In the genomic region with DNA sequence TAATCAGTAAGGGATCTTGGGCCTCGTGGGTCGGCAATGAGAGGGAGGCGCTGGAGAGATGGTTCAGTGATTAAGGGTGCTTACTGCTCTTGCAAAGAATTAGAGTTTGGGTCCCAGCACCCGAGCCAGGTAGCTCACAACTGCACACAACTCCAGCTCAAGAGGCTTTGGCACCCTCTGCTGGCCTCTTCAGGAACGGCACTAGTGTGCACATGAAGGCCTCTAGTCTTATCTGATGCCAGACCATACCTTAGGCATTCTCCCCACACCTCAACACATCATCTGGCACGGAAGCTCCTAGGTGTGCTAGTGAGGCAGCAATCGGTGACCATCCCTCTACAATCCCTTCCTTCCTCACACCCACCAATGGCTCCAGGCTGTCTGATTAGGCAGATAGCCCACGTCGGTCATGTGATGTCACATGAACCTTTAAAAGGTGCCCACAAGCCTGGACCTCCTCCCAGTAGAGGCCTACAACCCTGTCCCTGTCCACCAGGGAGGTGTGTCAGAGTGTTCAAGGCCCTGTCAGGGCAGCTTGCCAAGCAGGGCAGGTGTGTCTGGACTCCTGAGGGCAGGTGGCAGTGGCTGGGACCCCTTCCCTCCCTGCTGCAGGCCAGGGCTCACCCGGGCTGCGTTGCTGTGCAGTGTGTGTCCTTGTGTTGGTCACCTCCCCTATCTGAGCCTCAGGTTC, we compare ENCODE assay signal across 15 mouse cellular contexts. TPM values are rescaled to one million over a fixed set of nuclear protein-coding genes. Genes with fewer than 3 reads are reported as not detected.
DNase-seq lines count a peak whose midpoint lies in the region; ATAC-seq and TF ChIP-seq lines count a peak whose summit lies in the region.
"Had no signal": no experiment of that assay in that cellular context is flagged by ENCODE, and none has a peak within 500 bp of the region (broad histone marks: within the 10 kb centered on the region; RNA-seq: fewer than 3 reads in every experiment).

No protein-coding gene starts in this region.

- intact Hi-C loops in left cerebral cortex, adult 2 months (cut with DNase I), result no loop called here
- intact Hi-C loops in heart, postnatal 25 days (cut with DNase I), result loop anchor here (10.0 kb wide), 1 partner anchor 135 kb away; no protein-coding TSS in a partner anchor

- DNase-seq in left cerebral cortex, adult 2 months (ENCODE audit: extremely low spot score in 1 of 2, low spot score in 2 of 2), result no peak
- DNase-seq in left cerebral cortex, adult 11 months (ENCODE audit: low spot score), result no peak
- DNase-seq in CH12.LX (ENCODE audit: extremely low read depth), result no peak
- DNase-seq in heart, postnatal 25 days (ENCODE audit: low spot score), result no peak
- no peak for DNase-seq in right cerebral cortex, adult 18-20 months
- DNase-seq in layer of hippocampus, postnatal 25 days (ENCODE audit: extremely low spot score in 1 of 2, low spot score in 1 of 2), result no peak
- DNase-seq: retina, postnatal 1 day had no signal

- H3K27me3 ChIP-seq in CH12.LX (replicated peaks), result peaks cover 8% of the 10 kb centered on the region

- dilution Hi-C loops in CH12.LX (cut with MboI; ENCODE audit: extremely low pct_ligation_motif_present, extremely low pct_unique_long_range_greater_than_20kb, low sequenced_read_pairs), result no loop called here

- TF ChIP-seq EP300 in CH12.LX (IDR thresholded peaks at IDR 0.05; ENCODE audit: low read length), result no peak

- peak; percentile 49 for TF ChIP-seq CTCF in left cerebral cortex, adult 2 months (IDR thresholded peaks at IDR 0.05)
- TF ChIP-seq CTCF in CH12.LX (conservative IDR thresholded peaks at IDR 0.05 in 1 of 2, IDR thresholded peaks at IDR 0.05 in 1 of 2; ENCODE audit: low read depth in 2 of 2, low read length in 2 of 2), result peak; percentile 49 to 56; a peak in 3 of 4 replicates
- peak; percentile 59; the same call in 1 of the 2 replicates for TF ChIP-seq CTCF in bone marrow, adult 2 months (IDR thresholded peaks at IDR 0.05; ENCODE audit: control insufficient read depth, insufficient read depth, low read length)

- in situ Hi-C loops in CH12.LX (cut with MboI; ENCODE audit: low pct_ligation_motif_present, low pct_unique_long_range_greater_than_20kb, low sequenced_read_pairs), result no loop called here

- no peak for TF ChIP-seq POLR2A in CH12.LX (IDR thresholded peaks at IDR 0.05; ENCODE audit: low read depth, low read length)
- TF ChIP-seq POLR2A in bone marrow, adult 2 months (IDR thresholded peaks at IDR 0.05; ENCODE audit: borderline replicate concordance, control insufficient read depth, low read depth, low read length), result no peak

- 85% methylated on average over 11 of the region's 11 CpGs for WGBS in bone marrow, adult 2 months

- peak; percentile 52 for TF ChIP-seq RAD21 in CH12.LX (IDR thresholded peaks at IDR 0.05; ENCODE audit: low read depth, low read length)

- no peaks in the 10 kb centered on the region for H3K36me3 ChIP-seq in CH12.LX (replicated peaks in 1 of 2; ENCODE audit: control insufficient read depth in 1 of 2, insufficient read depth in 1 of 2, low read length in 1 of 2)
- H3K36me3 ChIP-seq: heart, embryonic 12.5 days had no signal

- ATAC-seq in megakaryocyte progenitor cell, adult 5-6 weeks (replicated peaks; ENCODE audit: poor library complexity), result peak; percentile 34
- ATAC-seq: forebrain, embryonic 16.5 days; hindbrain, embryonic 16.5 days had no signal

- H3K79me2 ChIP-seq in CH12.LX (replicated peaks; ENCODE audit: control insufficient read depth, extremely low read depth, insufficient read depth, poor library complexity, severe bottlenecking), result no peaks in the 10 kb centered on the region

- H3K9ac ChIP-seq in CH12.LX (ENCODE audit: insufficient read depth, low read depth), result no peak overlapping the region
- H3K9ac ChIP-seq: heart, embryonic 12.5 days had no signal

- no peak overlapping the region for H3K4me2 ChIP-seq in CH12.LX (ENCODE audit: insufficient read depth, low read depth, poor library complexity, severe bottlenecking)
- H3K4me2 ChIP-seq: heart, embryonic 12.5 days had no signal

- peaks cover 6% of the 10 kb centered on the region for H3K9me3 ChIP-seq in CH12.LX (replicated peaks; ENCODE audit: low read length)
- H3K9me3 ChIP-seq: heart, embryonic 12.5 days had no signal

- no peak overlapping the region for H3K4me3 ChIP-seq in left cerebral cortex, adult 2 months
- no peak overlapping the region for H3K4me3 ChIP-seq in CH12.LX (replicated peaks in 1 of 3; ENCODE audit: low read depth in 2 of 3, low read length in 2 of 3, poor library complexity in 1 of 3)
- no peak overlapping the region for H3K4me3 ChIP-seq in bone marrow, adult 2 months (replicated peaks; ENCODE audit: control insufficient read depth, low read depth, low read length)
- H3K4me3 ChIP-seq: heart, embryonic 12.5 days; myocyte had no signal

- H3K27ac ChIP-seq in left cerebral cortex, adult 2 months, result no peak overlapping the region
- H3K27ac ChIP-seq in CH12.LX (ENCODE audit: insufficient read depth, low read depth), result no peak overlapping the region
- no peak overlapping the region for H3K27ac ChIP-seq in bone marrow, adult 2 months (ENCODE audit: control insufficient read depth, insufficient read depth, low read depth, low read length, poor library complexity)

- peaks cover 1 to 48% of the 10 kb centered on the region in 2 experiments; a peak in 2 of 4 replicates for H3K4me1 ChIP-seq in CH12.LX (ENCODE audit: control insufficient read depth in 1 of 2, insufficient read depth in 2 of 2)
- H3K4me1 ChIP-seq in bone marrow, adult 2 months (ENCODE audit: control insufficient read depth, insufficient read depth, low read length), result no peaks in the 10 kb centered on the region

TF ChIP-seq in CH12.LX, 34 proteins besides CTCF, POLR2A, EP300 and RAD21:
- no peak for TF ChIP-seq ELF1 (IDR thresholded peaks at IDR 0.05; ENCODE audit: low read depth, low read length)
- no peak for TF ChIP-seq JUN (IDR thresholded peaks at IDR 0.05; ENCODE audit: insufficient read depth, low read depth, low read length)
- TF ChIP-seq SMC3 (IDR thresholded peaks at IDR 0.05; ENCODE audit: low read depth, low read length), result peak; percentile 49
- TF ChIP-seq GABPA (IDR thresholded peaks at IDR 0.05; ENCODE audit: insufficient replicate concordance, low read depth, low read length), result no peak

RNA-seq across cellular contexts. Expression of gene 2900026A02Rik, which starts 50.8 kb away (rescaled TPM):
- total RNA-seq in left cerebral cortex, adult 2 months (2021), result 10 to 100 TPM; 39.6 to 45.1 TPM
- total RNA-seq in CH12.LX (2012; rRNA removed), result 0.67 and 0.93 TPM in 2 replicates
- 0.76 and 0.85 TPM in 2 replicates for total RNA-seq in CH12.LX (2014; rRNA removed)
- polyA plus RNA-seq in CH12.LX (2012; ENCODE audit: insufficient read length, low read depth), result 3.6 and 4.6 TPM in 2 replicates
- polyA plus RNA-seq in bone marrow, adult 2 months (2011; ENCODE audit: insufficient read depth, insufficient read length, low replicate concordance, missing spikeins), result 1.5 and 4.1 TPM in 2 replicates
- 1.6 and 2.7 TPM in 2 replicates for total RNA-seq in megakaryocyte progenitor cell, adult 5-6 weeks (2015)
- total RNA-seq in megakaryocyte progenitor cell, adult 5-6 weeks (2017), result 1.3 and 2.0 TPM in 2 replicates
- 10 to 100 TPM; 21.3 to 26.1 TPM for total RNA-seq in heart, postnatal 25 days (2021)
- total RNA-seq in layer of hippocampus, postnatal 25 days (2021), result 10 to 100 TPM; 61.2 to 64.5 TPM

RNA-seq across cellular contexts. Expression of gene Tmem211, which starts 56.5 kb away (rescaled TPM):
- total RNA-seq in left cerebral cortex, adult 2 months (2021), result not detected
- total RNA-seq in CH12.LX (2012; rRNA removed), result not detected in 2 replicates
- total RNA-seq in CH12.LX (2014; rRNA removed), result not detected in 2 replicates
- polyA plus RNA-seq in CH12.LX (2012; ENCODE audit: insufficient read length, low read depth), result not detected in 2 replicates
- polyA plus RNA-seq in bone marrow, adult 2 months (2011; ENCODE audit: insufficient read depth, insufficient read length, low replicate concordance, missing spikeins), result not detected in 2 replicates
- not detected in 2 replicates for total RNA-seq in megakaryocyte progenitor cell, adult 5-6 weeks (2015)
- total RNA-seq in megakaryocyte progenitor cell, adult 5-6 weeks (2017), result not detected in 2 replicates
- total RNA-seq in heart, postnatal 25 days (2021), result not detected
- not detected for total RNA-seq in layer of hippocampus, postnatal 25 days (2021)
- total RNA-seq: left cerebral cortex, adult 18-20 months had no signal
- polyA plus RNA-seq: forebrain, embryonic 16.5 days; heart, embryonic 12.5 days; hindbrain, embryonic 16.5 days; liver, embryonic 16.5 days; myocyte had no signal

Comparison
In these comparisons a context has a peak if more than half of its experiments do, and no peak if none do; other contexts are left out.
1. RNA of gene 2900026A02Rik, which starts 50.8 kb away (total RNA-seq): 61.2 to 64.5 TPM in layer of hippocampus, postnatal 25 days, 39.6 to 45.1 TPM in left cerebral cortex, adult 2 months and 21.3 to 26.1 TPM in heart, postnatal 25 days; 1.3 to 2.7 TPM in megakaryocyte progenitor cell, adult 5-6 weeks and 0.67 to 0.93 TPM in CH12.LX; every median in the first group is over 4 times any median in the second.
2. Peak in every context shown above with its lines, with median percentiles within 50 percentile points of each other: CTCF ChIP-seq.